Mouse (Mus musculus): ENCODE measurements around the gene Hdgf.

Hdgf gene

GRCm38 (mm10) chr3:87944838-87945600 is 38.9 kb downstream of the Hdgf start:
- 37% methylated on average over 4 of the region's 4 CpGs for WGBS

- WGBS, result 73% methylated on average over 12 of the region's 12 CpGs
Observed at GRCm38 (mm10) chr3:87945781-87946540, 39.8 kb downstream of the Hdgf start.

DNA sequence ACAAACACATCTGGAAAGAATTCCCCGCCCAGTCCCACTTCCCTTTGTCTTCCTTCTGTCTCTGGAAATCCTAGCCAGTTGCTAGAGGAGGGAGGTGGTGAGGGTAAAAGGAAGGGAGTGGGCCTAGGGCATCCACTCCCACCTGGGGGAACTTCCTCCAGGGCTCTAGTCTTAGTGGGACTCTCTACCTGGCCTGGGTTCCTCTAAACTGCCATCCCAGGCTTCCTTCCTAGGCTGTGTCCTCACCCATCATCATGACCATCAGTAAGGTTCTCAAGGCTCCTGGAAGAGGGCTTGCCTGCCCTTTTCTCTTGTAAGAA is 40.4 kb downstream of the Hdgf start:
- WGBS, result 85% methylated on average over 1 of the region's 1 CpGs

- WGBS, result 13% methylated on average over 26 of the region's 26 CpGs
Observed at GRCm38 (mm10) chr3:87947056-87947810, 41.1 kb downstream of the Hdgf start.

DNA sequence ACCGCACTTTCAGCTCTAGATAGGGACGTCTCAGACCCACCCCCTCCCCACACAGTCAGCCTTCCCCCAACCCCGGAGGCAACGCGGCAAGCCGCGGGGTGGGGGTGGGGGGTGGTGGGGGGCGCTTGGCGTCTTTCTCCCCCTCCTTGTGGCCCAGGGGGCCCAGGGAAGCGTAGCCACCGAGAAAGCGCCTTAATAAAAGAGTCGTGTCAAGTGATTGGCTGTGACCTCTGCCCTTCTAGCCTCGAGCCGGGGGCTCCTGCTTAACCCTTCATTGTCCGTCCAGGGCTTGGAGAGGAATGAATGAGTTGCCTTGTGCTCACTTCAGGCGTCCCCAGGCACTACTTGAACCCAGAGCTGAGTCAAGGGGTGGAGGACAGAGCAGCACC is 41.7 kb downstream of the Hdgf start:
- WGBS, result 2% methylated on average over 14 of the region's 17 CpGs

DNA sequence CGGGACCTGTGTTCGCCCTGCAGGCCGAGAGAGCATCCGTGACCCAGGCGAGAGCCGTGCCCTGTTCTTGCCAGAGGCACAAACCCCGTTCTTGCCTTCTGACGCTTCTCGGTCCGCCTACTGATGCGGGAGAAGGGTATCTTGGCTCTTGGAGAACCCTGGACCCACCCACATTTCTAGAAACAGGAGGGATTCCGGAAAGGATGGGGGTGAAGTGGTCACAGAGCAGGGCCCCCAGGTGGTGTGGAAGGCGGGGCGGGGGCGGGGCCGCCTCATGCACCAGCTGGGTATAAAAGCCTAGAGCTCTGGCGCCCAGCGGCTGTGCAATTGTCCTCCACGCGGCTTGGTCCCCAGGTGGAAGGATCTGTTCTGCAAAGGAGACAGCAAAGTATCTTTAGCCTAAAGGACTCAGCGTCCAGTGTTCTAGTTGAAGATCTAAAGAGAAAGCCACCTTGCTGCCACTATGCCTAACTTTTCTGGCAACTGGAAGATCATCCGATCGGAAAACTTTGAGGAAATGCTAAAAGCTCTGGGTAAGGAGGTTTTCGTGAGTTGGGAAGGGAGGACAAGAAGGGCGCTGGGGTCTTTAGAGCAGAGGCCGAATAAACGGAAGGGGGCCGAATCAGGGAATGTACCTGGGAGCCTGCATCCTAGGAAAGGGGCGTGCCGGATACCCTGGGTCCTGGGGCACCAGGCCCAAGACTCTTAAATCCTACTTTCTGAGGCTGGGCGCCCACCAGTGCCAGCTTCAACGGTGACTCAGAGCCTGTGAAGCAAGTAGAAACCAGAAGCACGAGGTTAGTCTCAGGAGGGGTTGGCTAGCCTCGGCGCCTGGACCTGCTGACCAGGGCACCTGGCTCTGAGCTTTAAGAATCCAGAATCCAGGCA is 42.5 kb downstream of the Hdgf start, which contains the start of gene Crabp2:
Gene Crabp2 (plus strand): TSS at position 289 of the 888 bp plus-strand sequence.
- 7% methylated on average over 35 of the region's 35 CpGs for WGBS

GRCm38 (mm10) chr3:87949266-87949954 is 43.3 kb downstream of the Hdgf start:
- WGBS, result 46% methylated on average over 16 of the region's 16 CpGs

GRCm38 (mm10) chr3:87949955-87950515 is 43.9 kb downstream of the Hdgf start:
- 55% methylated on average over 13 of the region's 13 CpGs for WGBS

DNA sequence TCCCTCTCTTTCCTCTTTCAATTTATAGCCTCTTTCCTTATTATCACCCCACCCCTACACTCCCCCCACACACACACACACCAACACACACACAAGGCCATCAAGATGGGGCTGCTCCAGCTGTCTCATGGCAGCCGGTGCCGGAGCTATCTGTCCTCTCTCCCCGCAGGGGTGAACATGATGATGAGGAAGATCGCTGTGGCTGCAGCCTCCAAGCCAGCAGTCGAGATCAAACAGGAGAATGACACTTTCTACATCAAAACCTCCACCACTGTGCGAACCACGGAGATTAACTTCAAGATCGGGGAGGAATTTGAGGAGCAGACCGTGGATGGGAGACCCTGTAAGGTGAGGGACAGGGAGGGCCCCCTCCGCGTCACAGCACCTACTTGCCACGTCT is 45.8 kb downstream of the Hdgf start:
- 59% methylated on average over 12 of the region's 12 CpGs for WGBS

DNA sequence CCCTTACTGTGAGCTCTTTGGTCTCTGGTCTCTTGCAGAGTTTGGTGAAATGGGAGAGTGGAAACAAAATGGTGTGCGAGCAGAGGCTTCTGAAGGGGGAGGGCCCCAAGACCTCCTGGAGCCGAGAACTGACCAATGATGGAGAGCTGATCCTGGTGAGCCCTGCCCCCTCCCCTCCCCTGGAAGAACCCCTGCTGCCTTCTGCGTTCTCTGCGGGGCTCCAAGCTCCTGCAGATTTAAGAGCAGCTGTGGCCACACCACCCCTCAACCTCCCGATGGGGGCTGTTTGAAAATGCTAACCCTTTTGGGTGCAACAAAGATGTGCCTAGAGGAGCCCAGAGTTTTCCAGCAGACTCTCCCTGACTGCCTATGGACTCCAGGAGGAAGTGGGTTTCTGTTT is 46.3 kb downstream of the Hdgf start:
- 33% methylated on average over 5 of the region's 5 CpGs for WGBS

DNA sequence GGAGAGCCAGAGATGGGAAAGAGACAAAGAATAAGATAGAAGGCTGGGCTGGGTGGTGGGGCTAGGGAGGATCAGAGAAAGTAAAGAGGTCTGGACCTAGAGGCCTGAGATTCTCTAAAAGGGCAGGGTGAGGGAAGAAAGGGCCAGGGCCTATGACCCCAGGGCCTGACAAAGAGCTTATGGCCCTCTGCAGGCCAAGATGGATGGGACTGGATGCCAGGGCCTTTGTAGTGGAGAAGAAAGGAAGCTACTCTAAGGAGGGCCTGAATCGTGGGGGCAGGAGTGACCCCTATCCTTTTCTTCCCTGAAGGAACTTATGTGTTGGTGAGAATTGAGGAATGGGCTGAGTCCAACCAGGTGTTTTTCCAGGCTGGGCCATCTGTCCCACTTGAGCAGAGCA is 51.9 kb downstream of the Hdgf start:
- WGBS, result 78% methylated on average over 1 of the region's 1 CpGs

DNA sequence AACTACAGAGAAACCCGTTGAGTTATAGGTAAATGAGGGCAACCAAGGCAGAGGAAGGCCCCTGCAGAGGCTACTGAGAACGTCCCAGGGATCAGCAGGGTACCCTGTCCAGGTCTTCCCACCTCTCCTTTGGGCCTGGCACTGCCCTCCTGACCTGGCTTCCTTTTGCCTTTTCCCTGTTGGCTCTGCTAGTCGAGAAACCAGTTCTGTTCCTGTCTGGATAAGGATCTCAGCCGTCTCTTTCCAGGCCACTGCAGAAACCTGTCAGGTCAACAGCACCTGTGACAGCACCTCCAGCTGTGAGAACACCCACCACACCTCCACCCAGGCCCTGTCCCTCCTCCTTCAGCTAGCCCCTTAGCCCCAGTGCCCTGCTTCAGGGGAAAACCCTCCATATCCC is 52.4 kb downstream of the Hdgf start:
- WGBS, result 68% methylated on average over 4 of the region's 4 CpGs

GRCm38 (mm10) chr3:87958967-87959366 is 52.8 kb downstream of the Hdgf start:
- WGBS, result 61% methylated on average over 1 of the region's 1 CpGs

DNA sequence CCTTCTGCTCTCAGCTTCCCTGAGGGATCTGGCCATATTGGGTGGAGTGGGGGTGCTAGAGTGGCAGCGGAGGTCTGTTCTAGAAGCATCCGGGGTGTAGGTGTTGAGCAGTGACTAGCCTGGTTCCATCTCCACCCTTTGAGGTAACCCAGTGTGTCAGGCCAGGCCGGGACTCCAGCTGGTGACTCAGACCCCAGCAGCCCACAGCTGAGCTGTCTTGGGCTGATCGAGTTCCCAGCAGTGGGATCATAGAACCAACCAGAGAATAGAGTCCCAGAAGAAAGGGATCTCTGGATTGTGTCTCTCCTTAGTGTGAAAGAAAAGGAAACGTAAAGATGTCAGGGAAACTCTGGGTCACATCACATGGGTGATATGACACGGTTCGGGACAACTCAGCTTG is 53.2 kb downstream of the Hdgf start:
- 87% methylated on average over 7 of the region's 7 CpGs for WGBS

GRCm38 (mm10) chr3:87960191-87960585 is 54.1 kb downstream of the Hdgf start:
- 28% methylated on average over 10 of the region's 10 CpGs for WGBS

DNA sequence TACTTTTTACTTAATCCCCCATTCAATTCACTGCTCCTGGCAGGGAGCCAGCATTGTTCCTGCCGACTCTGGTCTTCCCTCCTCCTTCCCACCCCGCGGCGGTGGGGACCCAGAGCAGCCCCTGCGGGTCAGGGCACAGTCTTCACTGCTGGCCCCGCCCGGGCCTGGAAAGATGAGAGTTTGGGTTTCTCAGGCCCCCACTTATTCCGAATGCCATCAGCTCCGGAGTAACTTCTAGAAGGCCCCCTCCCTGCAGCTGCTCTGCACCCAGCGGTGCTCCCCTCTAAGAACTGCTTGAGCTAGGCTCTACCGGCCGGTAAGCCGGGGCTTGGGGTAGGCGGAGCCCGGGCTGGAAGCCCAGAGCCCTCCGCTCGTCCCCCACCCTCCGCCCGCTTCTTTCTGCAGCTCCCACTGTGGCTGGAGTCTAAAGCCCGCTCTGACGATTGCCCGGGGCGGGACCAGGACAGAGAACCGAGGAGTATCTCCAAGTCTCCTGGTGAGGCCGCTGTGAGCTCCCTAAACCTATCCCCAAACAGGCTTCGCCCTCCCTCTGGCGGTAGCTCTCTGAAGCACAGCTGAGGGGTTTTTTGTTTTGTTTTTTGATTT is 54.6 kb downstream of the Hdgf start:
- 2% methylated on average over 27 of the region's 27 CpGs for WGBS

All from cerebral cortex, adult 2 months (tissue).